Mouse (Mus musculus): Measurements from ENCODE around the gene Cryba4.

Gene Cryba4

GRCm38 (mm10) chr5:112265110-112265509, 12.8 kb upstream of the Cryba4 start:
- no peak for DNase-seq

GRCm38 (mm10) chr5:112264099-112264498, 11.8 kb upstream of the Cryba4 start:
- no peak for DNase-seq

- no peak for DNase-seq
Observed at GRCm38 (mm10) chr5:112260818-112261217, 8.5 kb upstream of the Cryba4 start.

- DNase-seq: no peak
Observed at GRCm38 (mm10) chr5:112259862-112260650, 7.7 kb upstream of the Cryba4 start.

- DNase-seq: no peak
Observed at GRCm38 (mm10) chr5:112257896-112258295, 5.6 kb upstream of the Cryba4 start.

GRCm38 (mm10) chr5:112256457-112256856, 4.1 kb upstream of the Cryba4 start:
- DNase-seq: no peak

GRCm38 (mm10) chr5:112255426-112255825, 3.1 kb upstream of the Cryba4 start, which contains the start of gene Crybb1:
Gene Crybb1, plus strand, starts transcription at chr5:112255815.
- DNase-seq: no peak

GRCm38 (mm10) chr5:112254282-112254806, 2.0 kb upstream of the Cryba4 start:
- peak; percentile 63 for DNase-seq

- DNase-seq: no peak
Observed at GRCm38 (mm10) chr5:112253169-112253568, 851 bp upstream of the Cryba4 start.

- DNase-seq: no peak
Observed at GRCm38 (mm10) chr5:112249106-112249505, 3.2 kb downstream of the Cryba4 start.

- no peak for DNase-seq
Observed at GRCm38 (mm10) chr5:112247399-112247798, 4.9 kb downstream of the Cryba4 start.

- DNase-seq: no peak
Observed at GRCm38 (mm10) chr5:112244890-112245615, 7.3 kb downstream of the Cryba4 start.

- DNase-seq: no peak
Observed at GRCm38 (mm10) chr5:112244275-112244562, 8.1 kb downstream of the Cryba4 start.

- no peak for DNase-seq
Observed at GRCm38 (mm10) chr5:112243539-112244274, 8.6 kb downstream of the Cryba4 start.

- no peak for DNase-seq
Observed at GRCm38 (mm10) chr5:112243041-112243440, 9.3 kb downstream of the Cryba4 start.

GRCm38 (mm10) chr5:112242361-112242778, 9.9 kb downstream of the Cryba4 start:
- no peak for DNase-seq

- DNase-seq: no peak
Observed at GRCm38 (mm10) chr5:112241849-112242248, 10.5 kb downstream of the Cryba4 start.

GRCm38 (mm10) chr5:112240761-112241160, 11.6 kb downstream of the Cryba4 start:
- DNase-seq: peak; percentile 93

GRCm38 (mm10) chr5:112238781-112239482, 13.4 kb downstream of the Cryba4 start:
- DNase-seq: no peak

- no peak for DNase-seq
Observed at GRCm38 (mm10) chr5:112237866-112238570, 14.3 kb downstream of the Cryba4 start.

GRCm38 (mm10) chr5:112237439-112237838, 14.9 kb downstream of the Cryba4 start:
- no peak for DNase-seq

GRCm38 (mm10) chr5:112236631-112237030, 15.7 kb downstream of the Cryba4 start:
- no peak for DNase-seq
